Mouse (Mus musculus) splenic B cell, adult 2 months (primary cell): ENCODE results near the gene Pnrc1.
A peak's percentile ranks its signal among the peaks of the same experiment; 100 is the strongest.
"Not testable (repeated sequence)": the region's sequence is repeated elsewhere in the genome, so short reads cannot be mapped to it uniquely, and the experiment has no call there.

Experiments
- DNase-seq: peaks from one replicate; pipeline ENCODE4 v3.0.0-alpha.2; 2011; ENCODE audit warnings: low read depth, low spot score
- H3K27me3 ChIP-seq: 2 replicates; pipeline ENCODE4 v1.6.1; 2012; ENCODE audit warnings: mild to moderate bottlenecking, low read length, moderate library complexity, mixed read lengths; ENCODE audit not compliant: control insufficient read depth, poor library complexity, insufficient read depth, severe bottlenecking
- H3K36me3 ChIP-seq: 2 replicates; pipeline ENCODE4 v1.6.1; 2012; ENCODE audit warnings: mild to moderate bottlenecking, low read length, moderate library complexity, mixed read lengths; ENCODE audit not compliant: control insufficient read depth, poor library complexity, insufficient read depth, severe bottlenecking

Gene Pnrc1

DNA sequence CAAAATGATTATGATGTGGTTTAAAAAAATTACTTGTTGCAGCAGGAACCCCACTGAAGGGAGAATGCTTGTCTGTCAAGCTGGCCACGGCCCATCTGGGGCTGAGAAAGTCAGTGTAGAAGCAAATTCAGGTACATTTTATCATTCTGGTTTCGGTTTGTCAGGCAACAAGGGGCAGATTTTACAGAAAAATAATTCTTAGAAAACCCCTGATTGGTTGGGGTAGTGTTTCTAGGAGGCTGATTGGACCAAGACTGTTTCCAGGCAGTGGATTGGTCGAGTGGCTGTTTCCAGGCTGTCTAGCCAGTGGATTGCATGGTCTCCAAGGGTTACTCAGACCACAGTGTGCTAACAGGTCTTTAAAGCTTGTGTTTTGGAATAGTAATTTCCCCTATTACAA, at the start of gene Pnrc1:
Gene Pnrc1, minus strand, starts transcription at position 162 of the 400 bp plus-strand sequence.
- no peaks in the 10 kb centered on the region for H3K27me3 ChIP-seq
- no peaks in the 10 kb centered on the region for H3K36me3 ChIP-seq
- peak; percentile 58 for DNase-seq

DNA sequence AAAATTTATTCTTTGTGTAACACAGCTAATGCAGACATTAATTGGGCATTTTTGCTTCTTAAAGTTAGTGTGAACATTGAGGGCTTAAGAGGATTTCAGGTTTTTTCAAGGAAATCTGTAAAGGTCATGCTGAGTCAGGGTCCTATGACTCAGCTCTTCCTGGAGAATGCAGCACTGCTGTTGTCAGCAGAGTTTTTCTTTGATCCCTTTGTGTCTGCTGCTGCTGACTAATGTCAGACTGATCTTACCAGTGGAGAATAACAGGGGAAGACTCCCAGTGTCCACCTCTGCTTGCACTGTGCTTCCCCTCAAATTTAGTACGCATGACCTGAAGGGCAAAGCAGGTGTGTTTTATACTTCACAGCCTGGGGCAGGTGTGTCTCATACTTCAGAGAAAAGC, 48.0 kb upstream of the Pnrc1 start:
- peaks cover 6% of the 10 kb centered on the region for H3K36me3 ChIP-seq
- DNase-seq: no peak
- H3K27me3 ChIP-seq: no peaks in the 10 kb centered on the region

DNA sequence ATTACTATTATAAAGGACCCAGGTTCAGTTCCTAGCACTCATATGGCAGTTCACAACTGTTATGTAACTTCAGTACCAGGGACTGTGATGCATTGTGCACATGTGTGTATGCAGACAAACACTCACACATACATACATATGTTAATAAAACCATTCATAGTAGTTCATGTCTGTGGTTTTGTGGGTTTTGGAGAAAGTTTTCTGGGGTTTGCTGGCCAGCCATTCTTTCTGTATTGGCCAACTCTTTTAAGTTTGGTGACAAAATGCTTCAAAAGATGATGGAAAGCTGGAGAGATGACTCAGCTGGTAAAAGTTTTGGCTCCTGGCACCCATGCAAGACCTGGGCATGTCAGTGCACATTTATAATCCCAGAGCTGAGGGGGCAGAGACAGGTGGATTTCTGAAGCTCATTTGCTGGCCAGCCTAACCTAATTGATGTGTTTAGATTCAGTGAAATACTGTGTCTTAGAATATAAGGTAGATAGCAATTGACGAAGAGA, 43.0 kb upstream of the Pnrc1 start:
- Histone ChIP-seq H3K36me3 (peaks cover 10% of the 10 kb centered on the region), H3K27me3 (no peaks in the 10 kb centered on the region)
- DNase-seq: no peak

DNA sequence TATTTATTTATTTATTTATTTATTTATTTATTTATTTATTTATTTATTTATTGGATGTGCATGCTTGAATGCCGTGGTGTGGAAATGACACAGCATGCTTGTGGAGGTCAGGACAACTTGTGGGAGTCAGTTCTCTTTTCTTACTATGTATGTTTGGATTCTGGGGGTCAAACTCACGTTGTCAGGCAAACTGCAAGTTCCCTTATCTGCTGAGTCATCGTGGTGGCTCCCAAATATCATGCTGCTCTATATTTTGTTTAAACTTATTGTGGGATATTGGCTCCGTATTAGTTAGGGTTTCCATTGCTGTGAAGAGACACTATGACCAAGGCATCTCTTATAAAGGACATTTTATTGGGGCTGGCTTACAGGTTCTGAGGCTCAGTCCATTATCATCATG, 41.2 kb upstream of the Pnrc1 start:
- H3K36me3 ChIP-seq: peaks cover 10% of the 10 kb centered on the region
- no peaks in the 10 kb centered on the region for H3K27me3 ChIP-seq
- DNase-seq: no peak

DNA sequence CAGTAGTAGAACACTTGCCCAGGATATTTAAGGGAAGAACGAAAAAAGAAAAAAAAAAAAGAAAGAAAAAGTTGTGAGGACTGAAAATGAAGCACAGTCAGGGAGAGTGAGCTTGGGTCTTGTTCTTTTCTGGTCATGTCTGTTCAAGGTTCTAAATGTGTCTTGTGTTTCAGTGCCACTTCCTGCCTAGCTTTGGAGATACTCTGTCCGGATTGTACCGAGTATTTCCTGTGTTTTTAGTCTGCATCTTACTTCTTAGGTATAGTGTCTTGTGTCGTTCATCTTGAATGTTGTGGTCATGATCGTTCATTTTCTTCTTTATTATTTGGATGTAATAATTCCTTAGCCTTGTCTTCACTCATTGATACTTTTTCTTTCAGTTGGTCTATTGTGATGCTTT, 25.9 kb upstream of the Pnrc1 start:
- Histone ChIP-seq H3K27me3 (no peaks in the 10 kb centered on the region), H3K36me3 (no peaks in the 10 kb centered on the region)
- peak; percentile 21 for DNase-seq

DNA sequence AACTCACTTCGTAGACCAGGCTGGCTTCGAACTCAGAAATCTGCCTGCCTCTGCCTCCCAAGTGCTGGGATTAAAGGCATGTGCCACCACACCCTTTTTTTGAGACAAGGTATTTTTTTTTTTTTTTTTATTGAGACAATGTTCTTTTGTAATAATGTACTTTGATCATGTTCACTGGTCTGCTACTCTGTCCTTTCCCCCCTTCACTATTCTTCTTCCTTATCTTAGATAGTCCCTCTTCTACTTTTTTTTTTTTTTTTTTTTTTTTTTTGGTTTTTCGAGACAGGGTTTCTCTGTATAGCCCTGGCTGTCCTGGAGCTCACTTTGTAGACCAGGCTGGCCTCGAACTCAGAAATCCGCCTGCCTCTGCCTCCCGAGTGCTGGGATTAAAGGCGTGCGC, 24.2 kb upstream of the Pnrc1 start:
- DNase-seq, H3K36me3 ChIP-seq, H3K27me3 ChIP-seq: not testable (repeated sequence)

DNA sequence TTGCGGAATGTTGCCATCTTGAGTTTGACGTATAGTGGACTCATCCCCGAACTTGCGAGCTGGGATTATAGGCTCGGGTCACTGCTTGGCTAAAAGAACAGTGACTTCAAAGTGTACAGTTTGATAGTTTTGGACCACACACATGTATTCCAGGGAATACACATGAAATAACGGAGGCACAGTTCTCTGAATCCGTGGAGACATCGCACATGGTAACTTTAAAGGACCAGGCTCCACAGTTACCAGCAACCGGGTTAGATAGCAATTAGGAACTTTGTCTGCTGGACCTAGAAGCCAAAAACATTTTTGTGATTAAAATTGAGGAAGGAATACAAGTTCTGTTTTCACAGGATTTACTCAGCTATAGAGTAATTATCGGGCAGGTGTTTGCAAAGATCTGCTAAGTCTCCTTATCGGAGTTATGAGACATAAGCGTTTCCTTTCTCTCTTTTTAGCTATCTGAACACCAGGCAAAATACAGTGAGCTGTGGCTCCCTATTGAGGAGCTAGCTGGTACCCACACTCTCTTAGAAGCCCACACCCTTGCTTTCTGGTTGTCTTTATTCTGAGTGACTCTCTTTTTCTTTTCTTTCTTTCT, 21.0 kb upstream of the Pnrc1 start:
- DNase-seq: no peak
- no peaks in the 10 kb centered on the region for H3K27me3 ChIP-seq
- H3K36me3 ChIP-seq: no peaks in the 10 kb centered on the region

DNA sequence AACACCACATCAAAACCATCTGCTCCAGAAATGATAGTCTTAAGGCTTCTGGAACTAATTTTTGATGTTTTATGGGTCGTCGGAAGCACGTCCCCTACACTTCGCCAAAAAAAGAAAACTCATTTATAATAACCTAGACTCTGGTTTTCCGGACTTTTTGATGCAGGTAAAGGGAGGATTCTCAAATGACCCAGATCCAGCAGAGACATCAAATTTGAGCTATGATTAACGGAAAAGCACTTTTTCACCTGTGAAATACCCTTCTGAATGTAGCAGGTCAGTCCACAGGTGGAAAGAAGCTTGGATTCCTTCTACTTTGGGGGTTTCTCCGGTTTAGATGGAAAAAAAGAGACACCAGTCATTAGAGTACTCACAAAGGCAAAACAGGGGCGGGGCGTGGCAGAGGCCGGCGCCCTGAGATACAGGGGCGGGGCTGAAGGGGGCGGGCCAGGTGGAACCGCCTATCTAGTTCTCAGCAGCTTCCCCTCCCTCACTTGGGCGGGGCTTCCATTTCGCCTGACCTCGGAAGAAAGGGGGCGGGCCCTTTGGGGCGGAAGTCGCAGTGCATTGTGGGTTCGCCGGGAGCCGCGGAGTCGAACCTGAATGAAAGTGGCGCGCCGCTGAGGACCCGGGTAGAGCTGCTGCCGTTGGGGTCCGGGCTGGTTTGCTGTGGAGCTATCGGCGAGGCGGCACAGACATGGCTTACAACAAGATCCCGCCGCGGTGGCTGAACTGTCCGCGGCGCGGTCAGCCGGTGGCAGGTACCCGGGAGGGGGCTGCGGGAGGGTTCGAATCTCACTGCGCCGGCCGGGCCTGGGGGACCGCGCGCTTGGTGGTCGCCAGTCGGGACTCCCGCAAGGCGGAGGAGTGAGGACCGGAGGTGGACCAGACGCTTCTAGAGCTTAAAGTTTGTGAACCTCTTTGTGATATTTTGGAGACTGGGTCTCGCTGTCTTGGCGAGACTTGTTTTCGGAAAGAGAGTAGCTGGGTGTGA, 20.1 kb upstream of the Pnrc1 start, which contains the start of gene Rngtt:
Gene Rngtt, plus strand, starts transcription at position 548 of the 994 bp plus-strand sequence.
- peak; percentile 99 for DNase-seq
- Histone ChIP-seq H3K36me3 (no peaks in the 10 kb centered on the region), H3K27me3 (no peaks in the 10 kb centered on the region)

DNA sequence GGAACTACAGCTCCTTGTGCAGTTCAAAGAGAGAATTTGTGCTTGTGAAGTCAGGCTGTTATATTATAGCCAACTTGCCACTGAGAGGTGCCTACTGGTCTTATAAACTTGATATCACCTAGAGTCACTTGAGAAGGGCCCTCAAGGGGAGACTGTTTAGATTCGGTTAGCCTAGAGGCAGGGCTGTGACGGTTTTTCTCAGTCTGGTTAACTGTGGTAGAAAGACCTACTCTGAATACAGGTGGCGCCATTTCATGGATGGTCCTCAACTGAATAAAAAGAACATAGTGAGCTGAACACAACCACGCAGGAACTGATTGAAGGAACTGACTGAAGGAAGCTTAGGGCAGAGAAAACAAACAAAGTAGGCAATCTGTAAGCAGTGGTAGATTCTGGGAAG, 17.2 kb upstream of the Pnrc1 start:
- DNase-seq: no peak
- no peaks in the 10 kb centered on the region for H3K36me3 ChIP-seq

DNA sequence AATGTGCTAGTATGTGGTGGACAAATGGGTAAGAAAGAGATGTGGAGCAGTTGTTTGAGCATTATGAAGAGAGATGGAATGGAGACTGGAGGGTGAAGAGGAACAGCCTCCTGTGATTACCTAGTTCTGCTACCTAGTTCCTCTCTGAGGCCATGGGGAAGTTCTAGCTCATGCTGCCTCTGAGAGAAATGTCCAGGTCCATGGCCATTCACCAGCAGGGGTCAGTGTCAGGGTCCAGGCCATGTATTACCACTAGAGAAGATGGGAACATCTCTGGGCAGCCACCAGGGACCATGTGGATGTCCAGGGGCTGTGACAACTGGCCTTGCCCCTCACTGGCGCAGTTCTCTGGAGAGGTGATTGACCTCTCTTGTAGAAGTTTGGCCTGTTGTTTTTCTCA, 13.1 kb upstream of the Pnrc1 start:
- peak; percentile 24 for DNase-seq
- Histone ChIP-seq H3K36me3 (no peaks in the 10 kb centered on the region), H3K27me3 (no peaks in the 10 kb centered on the region)

More for the DNA sequence above, 17.2 kb upstream of the Pnrc1 start:
- H3K27me3 ChIP-seq: no peaks in the 10 kb centered on the region

DNA sequence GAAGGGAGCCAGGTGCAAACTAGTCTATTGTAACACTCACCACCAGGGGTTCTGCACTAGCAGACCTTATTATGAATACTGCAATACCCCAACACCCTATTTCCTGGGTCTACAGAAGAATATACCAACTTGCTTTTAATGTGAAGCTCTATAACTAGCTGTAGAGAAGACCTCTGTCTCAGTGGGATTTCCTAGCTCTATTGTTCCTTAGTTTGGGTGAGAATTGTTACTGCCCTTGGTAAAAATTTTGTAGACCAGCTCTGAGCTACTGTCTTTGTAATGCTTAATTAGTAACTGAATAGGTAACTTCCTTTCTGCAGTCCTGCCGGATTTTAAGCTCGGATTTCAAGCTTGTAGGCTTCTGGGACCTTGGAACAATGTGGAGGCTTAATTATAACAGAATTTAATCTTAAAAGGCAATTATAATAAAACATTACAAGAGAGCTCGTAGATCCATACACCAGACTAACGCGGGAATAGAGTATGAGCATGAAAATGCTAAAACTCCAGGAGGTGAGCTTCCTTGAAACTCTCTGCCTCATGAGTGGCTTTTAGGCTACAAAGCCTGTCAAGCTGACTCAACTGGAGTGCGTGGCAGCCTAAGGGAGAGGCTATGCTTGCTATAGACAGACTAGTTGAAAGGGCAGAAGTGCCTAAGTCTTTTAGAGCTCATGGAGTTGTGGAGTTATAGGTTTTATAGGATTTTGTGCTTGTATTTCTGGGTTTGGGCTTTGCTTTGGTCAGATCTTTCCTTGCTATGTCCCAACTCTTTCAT, 11.1 kb upstream of the Pnrc1 start:
- not testable (repeated sequence) for DNase-seq, H3K36me3 ChIP-seq, H3K27me3 ChIP-seq

DNA sequence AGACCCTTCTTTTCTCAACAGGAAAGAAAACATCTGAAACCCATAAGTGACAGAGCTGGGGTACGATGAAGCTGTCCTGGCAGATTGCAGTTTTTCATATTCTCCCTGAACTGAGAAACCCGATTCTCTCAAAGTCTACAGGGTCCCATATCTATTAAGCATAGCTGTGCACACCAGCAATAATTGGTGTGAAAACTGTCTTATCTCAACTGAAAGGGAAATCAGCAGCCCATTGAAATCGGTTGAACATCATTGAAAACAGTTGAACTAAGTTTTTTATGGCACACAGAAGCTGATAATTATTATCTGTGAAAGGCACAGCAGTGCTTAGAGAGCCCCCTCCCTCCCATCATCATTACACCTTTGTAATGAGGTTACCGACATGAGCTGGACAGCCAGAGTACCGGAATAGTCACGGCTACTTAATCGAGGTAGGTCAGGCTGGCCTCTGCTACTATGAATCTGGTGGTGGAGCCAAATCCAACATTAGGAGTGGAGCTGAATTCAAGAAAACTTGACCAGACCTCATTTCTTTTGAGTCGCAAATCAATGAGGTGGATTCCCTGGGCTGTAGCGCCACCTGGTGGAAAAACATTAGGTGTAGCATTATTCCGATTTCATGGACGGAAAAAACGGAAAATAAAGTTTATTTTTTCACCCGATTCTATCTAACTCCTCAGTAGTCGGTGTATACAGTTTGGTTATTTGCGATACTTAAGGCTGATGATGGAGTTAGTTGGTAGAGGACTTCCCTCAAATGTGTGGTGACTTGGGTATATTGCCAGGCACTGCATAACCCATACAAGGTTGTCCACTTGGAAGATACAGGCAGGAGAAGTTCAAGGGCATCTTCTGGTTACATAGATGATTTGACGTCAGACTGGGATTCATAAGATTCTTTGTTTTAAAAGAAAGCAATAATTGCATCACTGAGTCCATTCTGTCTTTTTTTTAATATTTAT, 2.7 kb upstream of the Pnrc1 start:
- no peaks in the 10 kb centered on the region for H3K36me3 ChIP-seq
- peak; percentile 85 for DNase-seq

DNA sequence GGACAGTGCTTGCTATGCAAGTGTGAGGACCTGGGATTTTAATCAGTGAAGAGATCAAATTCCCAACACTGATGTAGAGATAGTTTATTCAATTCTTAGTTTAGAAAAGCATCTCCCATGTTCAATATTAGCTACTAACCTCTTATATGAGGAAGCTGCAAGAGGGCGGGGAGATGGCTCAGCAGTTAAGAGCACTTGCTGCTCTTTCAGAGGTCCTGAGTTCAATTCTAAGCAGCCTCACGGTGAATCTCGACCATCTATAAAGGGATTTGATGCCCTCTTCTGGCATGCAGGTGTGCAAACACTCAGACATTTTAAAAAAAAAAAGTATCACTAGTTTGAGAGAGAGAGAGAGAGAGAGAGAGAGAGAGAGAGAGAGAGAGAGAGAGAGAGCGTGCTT, 915 bp upstream of the Pnrc1 start:
- H3K36me3 ChIP-seq: no peaks in the 10 kb centered on the region
- peak; percentile 48 for DNase-seq
- H3K27me3 ChIP-seq: no peaks in the 10 kb centered on the region

More for the DNA sequence above, 2.7 kb upstream of the Pnrc1 start:
- no peaks in the 10 kb centered on the region for H3K27me3 ChIP-seq
